Mouse (Mus musculus): ENCODE results near the gene Erbb3. TPM values are rescaled to one million over a fixed set of nuclear protein-coding genes. Genes with fewer than 3 reads are reported as not detected.

The Erbb3 gene
- polyA plus RNA-seq, 1 experiment from 2014 or later, result 1.3 TPM

Small RNA genes lying within 50 kb of the gene (microRNA-seq; reads per million reads assigned to microRNA genes)
- not detected for gene Gm47275
- not detected for gene Mir6917

Other genes with a start within 250 kb of the Erbb3 start
- gene Coq10a, start 220.7 kb downstream of the Erbb3 start, polyA plus RNA-seq (2015; fragmentation: Nextera tagmentation; extraction: Ambion mirVana), result 11.4 and 32.3 TPM in 2 replicates
- 9.9 and 12.1 TPM in 2 replicates for gene Ankrd52, start 212.5 kb downstream of the Erbb3 start, polyA plus RNA-seq (2015; fragmentation: Nextera tagmentation; extraction: Ambion mirVana)
- 0.36 and 0.41 TPM in 2 replicates for gene Slc39a5, start 188.4 kb downstream of the Erbb3 start, polyA plus RNA-seq (2015; fragmentation: Nextera tagmentation; extraction: Ambion mirVana)
- 126 and 150 TPM in 2 replicates for gene Nabp2, start 178.2 kb downstream of the Erbb3 start, polyA plus RNA-seq (2015; fragmentation: Nextera tagmentation; extraction: Ambion mirVana)
- 96.7 and 98.3 TPM in 2 replicates for gene Rnf41, start 178.0 kb downstream of the Erbb3 start, polyA plus RNA-seq (2015; fragmentation: Nextera tagmentation; extraction: Ambion mirVana)
- 136 and 168 TPM in 2 replicates for gene Smarcc2, start 130.4 kb downstream of the Erbb3 start, polyA plus RNA-seq (2015; fragmentation: Nextera tagmentation; extraction: Ambion mirVana)
- gene Myl6, start 95.5 kb downstream of the Erbb3 start, polyA plus RNA-seq (2015; fragmentation: Nextera tagmentation; extraction: Ambion mirVana), result 946 and 1,028 TPM in 2 replicates
- gene Myl6b, start 91.0 kb downstream of the Erbb3 start, polyA plus RNA-seq (2015; fragmentation: Nextera tagmentation; extraction: Ambion mirVana), result 6.7 and 7.1 TPM in 2 replicates
- 13.5 and 16.6 TPM in 2 replicates for gene Esyt1, start 63.8 kb downstream of the Erbb3 start, polyA plus RNA-seq (2015; fragmentation: Nextera tagmentation; extraction: Ambion mirVana)
- 16.7 and 17.0 TPM in 2 replicates for gene Zc3h10, start 41.9 kb downstream of the Erbb3 start, polyA plus RNA-seq (2015; fragmentation: Nextera tagmentation; extraction: Ambion mirVana)
- gene Rpl41, start 40.3 kb downstream of the Erbb3 start, polyA plus RNA-seq (2015; fragmentation: Nextera tagmentation; extraction: Ambion mirVana), result 2,004 and 2,091 TPM in 2 replicates
- gene Pa2g4, start 23.7 kb downstream of the Erbb3 start, polyA plus RNA-seq (2015; fragmentation: Nextera tagmentation; extraction: Ambion mirVana), result 128 and 130 TPM in 2 replicates
- gene Rps26, start 37.1 kb upstream of the Erbb3 start, polyA plus RNA-seq (2015; fragmentation: Nextera tagmentation; extraction: Ambion mirVana), result 296 and 313 TPM in 2 replicates
- gene Ikzf4, start 56.3 kb upstream of the Erbb3 start, polyA plus RNA-seq (2015; fragmentation: Nextera tagmentation; extraction: Ambion mirVana), result 15.3 and 18.9 TPM in 2 replicates
- gene Suox, start 84.4 kb upstream of the Erbb3 start, polyA plus RNA-seq (2015; fragmentation: Nextera tagmentation; extraction: Ambion mirVana), result 14.9 and 16.1 TPM in 2 replicates
- gene Rab5b, start 106.6 kb upstream of the Erbb3 start, polyA plus RNA-seq (2015; fragmentation: Nextera tagmentation; extraction: Ambion mirVana), result 118 and 130 TPM in 2 replicates
- 0.83 and 0.97 TPM in 2 replicates for gene Pmel, start 114.5 kb upstream of the Erbb3 start, polyA plus RNA-seq (2015; fragmentation: Nextera tagmentation; extraction: Ambion mirVana)
- 18.3 and 24.2 TPM in 2 replicates for gene Cdk2, start 115.4 kb upstream of the Erbb3 start, polyA plus RNA-seq (2015; fragmentation: Nextera tagmentation; extraction: Ambion mirVana)
- 7.4 and 8.8 TPM in 2 replicates for gene Dgka, start 155.2 kb upstream of the Erbb3 start, polyA plus RNA-seq (2015; fragmentation: Nextera tagmentation; extraction: Ambion mirVana)
- 40.8 and 46.3 TPM in 2 replicates for gene Pym1, start 158.2 kb upstream of the Erbb3 start, polyA plus RNA-seq (2015; fragmentation: Nextera tagmentation; extraction: Ambion mirVana)
- 0.45 and 0.74 TPM in 2 replicates for gene Mmp19, start 201.3 kb upstream of the Erbb3 start, polyA plus RNA-seq (2015; fragmentation: Nextera tagmentation; extraction: Ambion mirVana)
- gene Dnajc14, start 214.4 kb upstream of the Erbb3 start, polyA plus RNA-seq (2015; fragmentation: Nextera tagmentation; extraction: Ambion mirVana), result 49.6 and 53.2 TPM in 2 replicates
- gene Tmem198b, start 214.7 kb upstream of the Erbb3 start, polyA plus RNA-seq (2015; fragmentation: Nextera tagmentation; extraction: Ambion mirVana), result 19.6 and 20.4 TPM in 2 replicates
- gene Sarnp, start 227.7 kb upstream of the Erbb3 start, polyA plus RNA-seq (2015; fragmentation: Nextera tagmentation; extraction: Ambion mirVana), result 137 and 142 TPM in 2 replicates
- gene Ormdl2, start 232.0 kb upstream of the Erbb3 start, polyA plus RNA-seq (2015; fragmentation: Nextera tagmentation; extraction: Ambion mirVana), result 23.6 and 27.6 TPM in 2 replicates